Mouse (Mus musculus) lung, embryonic 14.5 days (tissue): ENCODE measurements at regions not wholly inside any gene's neighbourhood (a gene's known extent, or its start where the extent isn't known, plus 50 kb on each side); places are given as distances from the start of the nearest gene placed in this dataset.

Experiments used
- ATAC-seq: fragments of 200-750 bp; cut with Nextera tagmentation; 2 replicates; pipeline ENCODE4 v1.8.0; 2017; ENCODE audit warnings: mild to moderate bottlenecking, moderate TSS enrichment, moderate library complexity; ENCODE audit not compliant: insufficient read depth
- DNase-seq: peaks from one replicate; pipeline ENCODE4 v3.0.0-alpha.2; 2015
- H3K27ac ChIP-seq: fragments of 300-500 bp; sonication (generic); 2 replicates; pipeline ENCODE4 v1.5.1; 2014; ENCODE audit warnings: low read depth, mild to moderate bottlenecking, moderate library complexity
- H3K27me3 ChIP-seq: fragments of 300-500 bp; sonication (generic); 2 replicates; pipeline ENCODE4 v1.6.1; 2014; ENCODE audit warnings: low read length, control low read depth; ENCODE audit not compliant: insufficient read depth
- H3K36me3 ChIP-seq: fragments of 300-500 bp; sonication (generic); 2 replicates; pipeline ENCODE4 v1.6.1; 2014; ENCODE audit warnings: control low read depth; ENCODE audit not compliant: insufficient read depth
- H3K4me1 ChIP-seq: fragments of 300-500 bp; sonication (generic); 2 replicates; pipeline ENCODE4 v1.6.1; 2014; ENCODE audit warnings: antibody characterized with exemption, control low read depth; ENCODE audit not compliant: insufficient read depth
- H3K4me2 ChIP-seq: fragments of 300-500 bp; sonication (generic); 2 replicates; pipeline ENCODE4 v1.6.1; 2014; ENCODE audit warnings: mild to moderate bottlenecking
- H3K4me3 ChIP-seq: fragments of 300-500 bp; sonication (generic); 2 replicates; pipeline ENCODE4 v1.5.1; 2014; ENCODE audit warnings: low read depth, low read length
- H3K9ac ChIP-seq: fragments of 300-500 bp; sonication (generic); 2 replicates; pipeline ENCODE4 v1.6.1; 2014
- H3K9me3 ChIP-seq: fragments of 300-500 bp; sonication (generic); 2 replicates; pipeline ENCODE4 v1.6.1; 2016; ENCODE audit warnings: low read depth, low read length, control low read depth
- CTCF ChIP-seq: IDR thresholded peaks from 2 replicates; pipeline ENCODE4 v1.5.1; 2016; ENCODE audit warnings: antibody characterized with exemption, low read depth
- WGBS: fragments of 180-500 bp; shearing (Covaris S2); extraction: QIAGEN DNeasy Blood & Tissue Kit; methylation state at CpG from one replicate; pipeline ENCODE4 v1.1.7; 2014; 5-methylcytosine and 5-hydroxymethylcytosine counted together

DNA sequence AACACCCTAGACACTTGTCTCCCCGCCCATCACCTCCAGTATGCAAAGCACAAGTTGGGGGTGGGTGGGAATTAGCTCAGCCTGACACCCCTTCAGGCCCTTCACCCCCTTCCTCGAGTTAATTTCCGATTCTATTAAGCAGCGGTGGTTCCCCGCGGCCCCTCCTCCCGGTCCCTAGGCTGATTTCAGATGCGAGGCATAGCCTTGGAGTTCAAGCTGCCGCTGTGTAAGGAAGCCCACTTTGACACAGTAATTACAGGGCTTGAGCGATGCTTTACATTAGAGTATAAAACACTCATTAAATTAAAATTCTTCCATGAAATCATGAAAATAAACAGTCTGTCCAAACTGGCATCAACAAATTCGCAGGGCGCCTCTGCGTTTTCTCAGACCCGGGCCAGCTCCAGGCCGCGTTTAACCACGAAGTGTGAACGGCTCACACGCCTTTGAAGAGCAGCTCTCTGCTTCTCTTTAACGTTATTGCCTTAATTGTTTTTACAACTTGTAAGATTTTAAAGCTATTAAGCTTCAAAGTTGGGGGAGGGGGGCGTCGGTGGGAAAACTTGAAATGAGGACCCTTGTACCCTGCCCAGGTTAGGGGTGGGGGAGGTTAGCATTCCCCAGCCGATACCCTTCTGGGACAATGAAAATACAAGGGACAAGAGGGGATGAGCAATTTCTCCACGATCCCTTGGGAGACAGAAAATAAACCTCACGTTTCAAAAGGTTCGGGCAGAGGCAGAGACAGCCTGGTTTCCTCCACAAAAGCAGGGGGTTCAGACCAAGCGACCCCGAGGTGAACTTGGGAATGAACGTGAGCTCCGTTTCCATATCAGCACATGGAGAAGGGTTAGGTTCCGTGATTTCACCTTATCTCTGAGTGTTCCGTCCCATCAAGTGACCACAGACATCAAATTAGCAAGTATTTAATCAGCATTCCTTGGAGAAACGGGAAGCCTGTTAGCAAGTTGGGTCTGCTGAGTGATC lies 114.4 kb downstream of the Dicer1 start:
- no peak for TF ChIP-seq CTCF
- H3K4me1 ChIP-seq, result 0 out of 2 replicates have a peak, but pooled peaks cover 5% of the 10 kb centered on the region
- no peaks in the 10 kb centered on the region for H3K36me3 ChIP-seq
- ATAC-seq, result peak; percentile 33; the same call in 1 of the 2 replicates
- H3K27ac ChIP-seq, result no peak overlapping the region
- H3K9ac ChIP-seq, result no peak overlapping the region
- H3K9me3 ChIP-seq, result no peaks in the 10 kb centered on the region
- H3K27me3 ChIP-seq, result peaks cover 18% of the 10 kb centered on the region
- H3K4me2 ChIP-seq, result peak overlapping the region; percentile 29
- no peak overlapping the region for H3K4me3 ChIP-seq
- WGBS, result 3% methylated on average over 33 of the region's 33 CpGs
- peak; percentile 43 for DNase-seq

DNA sequence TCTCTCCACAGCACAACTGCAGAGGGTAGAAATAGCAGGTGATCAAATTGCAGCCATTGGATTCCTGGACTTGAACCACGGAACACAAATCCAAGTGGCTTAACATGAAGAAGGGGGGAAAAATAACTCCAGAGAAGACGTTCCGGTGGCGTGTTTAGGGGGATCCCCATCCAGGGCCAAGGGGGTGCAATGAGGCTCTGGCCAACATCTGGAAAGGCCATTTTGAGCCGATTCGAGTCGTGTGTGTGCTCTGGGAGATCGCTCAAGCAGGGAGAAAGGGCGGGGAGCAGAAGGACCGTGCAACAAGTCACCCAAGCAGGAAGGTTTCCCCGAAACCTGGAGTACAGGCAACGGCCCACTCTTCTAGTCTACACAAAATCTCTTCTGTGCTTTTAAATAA lies 115.3 kb downstream of the Dicer1 start:
- DNase-seq (no peak), ATAC-seq (no peak)
- WGBS, result 46% methylated on average over 12 of the region's 12 CpGs
- Histone ChIP-seq H3K27me3 (peaks cover 18% of the 10 kb centered on the region), H3K9ac (no peak overlapping the region), H3K27ac (no peak overlapping the region), H3K36me3 (no peaks in the 10 kb centered on the region), H3K9me3 (no peaks in the 10 kb centered on the region), H3K4me2 (no peak overlapping the region), H3K4me1 (0 out of 2 replicates have a peak, but pooled peaks cover 5% of the 10 kb centered on the region), H3K4me3 (no peak overlapping the region)
- no peak for TF ChIP-seq CTCF

GRCm38 (mm10) chr12:104634818-104635217 lies 116.9 kb downstream of the Dicer1 start:
- Histone ChIP-seq H3K4me1 (0 out of 2 replicates have a peak, but pooled peaks cover 5% of the 10 kb centered on the region), H3K4me2 (no peak overlapping the region), H3K36me3 (no peaks in the 10 kb centered on the region), H3K27me3 (peaks cover 18% of the 10 kb centered on the region), H3K4me3 (no peak overlapping the region), H3K9me3 (no peaks in the 10 kb centered on the region), H3K9ac (no peak overlapping the region), H3K27ac (no peak overlapping the region)
- WGBS, result 72% methylated on average over 10 of the region's 10 CpGs
- no peak for TF ChIP-seq CTCF
- no peak for ATAC-seq
- DNase-seq, result no peak

GRCm38 (mm10) chr12:104630590-104630989 lies 121.2 kb downstream of the Dicer1 start:
- ATAC-seq (no peak), DNase-seq (no peak)
- no peaks in the 10 kb centered on the region for H3K27me3 ChIP-seq
- no peak for TF ChIP-seq CTCF
- H3K9ac ChIP-seq, result no peak overlapping the region
- no peak overlapping the region for H3K27ac ChIP-seq
- H3K9me3 ChIP-seq, result no peaks in the 10 kb centered on the region
- no peak overlapping the region for H3K4me2 ChIP-seq
- 81% methylated on average over 3 of the region's 3 CpGs for WGBS
- H3K36me3 ChIP-seq, result no peaks in the 10 kb centered on the region
- no peak overlapping the region for H3K4me3 ChIP-seq
- H3K4me1 ChIP-seq, result no peaks in the 10 kb centered on the region

- 53% methylated on average over 2 of the region's 2 CpGs for WGBS
- H3K9ac ChIP-seq, result no peak overlapping the region
- DNase-seq (no peak), ATAC-seq (no peak)
- TF ChIP-seq CTCF, result no peak
- H3K27ac ChIP-seq, result no peak overlapping the region
- H3K36me3 ChIP-seq, result no peaks in the 10 kb centered on the region
- H3K9me3 ChIP-seq, result no peaks in the 10 kb centered on the region
- H3K4me3 ChIP-seq, result no peak overlapping the region
- no peaks in the 10 kb centered on the region for H3K4me1 ChIP-seq
- no peaks in the 10 kb centered on the region for H3K27me3 ChIP-seq
- no peak overlapping the region for H3K4me2 ChIP-seq
These were observed 122.3 kb downstream of the Dicer1 start for GRCm38 (mm10) chr12:104629449-104629848.

DNA sequence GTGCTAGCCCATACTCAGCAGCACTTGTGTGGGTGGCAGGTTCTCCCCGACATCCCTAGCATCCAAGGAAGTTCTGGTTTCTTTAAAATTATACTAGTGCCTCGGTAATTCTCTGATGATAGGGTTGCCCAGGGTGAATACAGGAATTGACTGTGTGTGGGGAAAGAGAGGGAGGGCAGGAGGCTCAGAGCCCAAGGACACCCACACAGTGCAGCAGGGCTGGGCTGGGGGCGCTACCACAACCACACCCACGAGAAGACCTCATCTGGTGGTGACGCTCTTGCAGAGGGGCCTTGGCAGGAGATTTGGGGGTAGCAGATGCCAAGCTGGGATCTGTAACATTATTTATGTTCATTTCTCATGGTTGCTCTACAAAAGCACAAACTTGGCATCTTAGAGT lies 125.7 kb downstream of the Dicer1 start:
- ATAC-seq, result no peak
- no peak for TF ChIP-seq CTCF

DNA sequence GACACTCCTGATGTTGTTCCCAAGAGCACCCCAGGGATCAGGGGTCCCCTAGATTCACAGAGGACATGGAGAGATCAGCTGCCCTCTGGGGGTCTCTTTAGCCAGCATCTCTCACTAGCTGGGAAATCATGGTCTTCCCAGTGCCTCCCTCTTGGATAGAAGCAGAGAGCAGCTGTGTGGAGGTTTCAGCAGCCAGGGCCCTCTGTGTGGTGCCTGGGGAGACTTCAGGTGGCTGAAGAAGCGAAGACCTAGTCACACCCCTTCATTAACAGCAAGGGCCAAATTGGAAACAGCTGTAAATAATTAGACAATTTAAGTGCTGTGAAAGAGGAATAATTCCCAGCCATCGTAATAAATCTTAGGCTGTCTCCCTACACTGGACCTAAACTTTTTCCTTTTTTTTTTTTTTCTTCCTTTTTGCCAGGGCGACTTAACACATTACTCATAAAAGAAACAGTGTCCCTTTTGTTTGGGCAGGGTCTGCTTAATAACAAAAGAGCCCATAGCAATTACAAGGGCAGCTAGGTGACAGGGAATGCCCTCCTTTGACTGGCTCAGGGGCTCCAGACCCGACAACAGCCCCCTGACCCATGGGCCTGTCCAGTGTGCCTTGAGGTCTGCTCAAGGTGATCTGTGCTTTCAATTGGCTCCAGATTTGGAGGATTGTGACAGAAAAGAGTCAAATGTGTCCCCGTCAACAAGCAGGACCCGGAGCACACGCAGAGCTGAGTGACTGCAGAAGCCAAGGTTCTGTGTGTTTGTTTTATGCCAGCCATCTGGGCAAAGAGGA lies 127.7 kb downstream of the Dicer1 start:
- TF ChIP-seq CTCF, result no peak
- no peak overlapping the region for H3K27ac ChIP-seq
- H3K36me3 ChIP-seq, result no peaks in the 10 kb centered on the region
- H3K4me1 ChIP-seq, result no peaks in the 10 kb centered on the region
- no peaks in the 10 kb centered on the region for H3K27me3 ChIP-seq
- no peak overlapping the region for H3K9ac ChIP-seq
- DNase-seq, result no peak
- no peak overlapping the region for H3K4me3 ChIP-seq
- H3K9me3 ChIP-seq, result no peaks in the 10 kb centered on the region
- ATAC-seq, result no peak
- 62% methylated on average over 7 of the region's 7 CpGs for WGBS
- H3K4me2 ChIP-seq, result no peak overlapping the region

More for the DNA sequence above, 125.7 kb downstream of the Dicer1 start:
- Histone ChIP-seq H3K9ac (no peak overlapping the region), H3K36me3 (no peaks in the 10 kb centered on the region), H3K27me3 (no peaks in the 10 kb centered on the region), H3K4me2 (no peak overlapping the region), H3K4me3 (no peak overlapping the region), H3K27ac (no peak overlapping the region), H3K4me1 (no peaks in the 10 kb centered on the region), H3K9me3 (no peaks in the 10 kb centered on the region)
- DNase-seq, result no peak
- 75% methylated on average over 5 of the region's 5 CpGs for WGBS
